Mouse (Mus musculus) ES-Bruce4 (cell line): ENCODE results near the gene Lpar1. TPM values are rescaled to one million over a fixed set of nuclear protein-coding genes. Genes with fewer than 3 reads are reported as not detected.

Experiments
- H3K27ac ChIP-seq: 2 replicates; pipeline ENCODE4 v1.5.1; 2012; ENCODE audit warnings: low read length, inconsistent platforms; ENCODE audit not compliant: insufficient read depth
- H3K27me3 ChIP-seq: 2 replicates; pipeline ENCODE4 v1.6.1; 2012; ENCODE audit warnings: mild to moderate bottlenecking, low read length, inconsistent platforms; ENCODE audit not compliant: control insufficient read depth, poor library complexity, insufficient read depth, severe bottlenecking
- H3K36me3 ChIP-seq: 2 replicates; pipeline ENCODE4 v1.6.1; 2012; ENCODE audit warnings: inconsistent platforms, mild to moderate bottlenecking, low read length, moderate library complexity; ENCODE audit not compliant: control insufficient read depth, poor library complexity, insufficient read depth, severe bottlenecking
- H3K4me1 ChIP-seq: one replicate; pipeline ENCODE4 v1.8.1; 2011; ENCODE audit warnings: low read length; ENCODE audit not compliant: control insufficient read depth, insufficient read depth
- H3K4me3 ChIP-seq: 2 replicates; pipeline ENCODE4 v1.5.1; 2011; ENCODE audit warnings: low read depth, mild to moderate bottlenecking, low read length
- H3K9ac ChIP-seq: 2 replicates; pipeline ENCODE4 v1.6.1; 2012; ENCODE audit warnings: low read depth, mild to moderate bottlenecking, inconsistent platforms; ENCODE audit not compliant: poor library complexity, severe bottlenecking
- H3K9me3 ChIP-seq: replicated peaks from 2 replicates; pipeline ENCODE4 v1.6.1; 2012; ENCODE audit warnings: mild to moderate bottlenecking, low read length, inconsistent platforms; ENCODE audit not compliant: control insufficient read depth, poor library complexity, insufficient read depth, severe bottlenecking
- CTCF ChIP-seq: IDR thresholded peaks from one replicate; pipeline ENCODE4 v1.8.1; 2011; ENCODE audit warnings: low read depth, low read length
- EP300 ChIP-seq: IDR thresholded peaks from 2 replicates; pipeline ENCODE4 v1.6.1; 2011; ENCODE audit warnings: low read depth, low read length; ENCODE audit not compliant: insufficient read depth
- POLR2A ChIP-seq: IDR thresholded peaks from one replicate; pipeline ENCODE4 v1.8.1; 2011; ENCODE audit warnings: low read length; ENCODE audit not compliant: insufficient read depth
- polyA plus RNA-seq: library from polyadenylated mRNA; stranded (reverse); fragments of >200 nt; gene quantifications from 2 replicates; pipeline ENCODE4 v1.2.4, GENCODE M21; 2011; ENCODE audit warnings: low read depth; ENCODE audit not compliant: missing spikeins, insufficient read depth, insufficient read length

Gene Lpar1
- polyA plus RNA-seq, 1 experiment: 7.6 TPM

GRCm38 (mm10) chr4:58413188-58414185 is 140.2 kb downstream of the Lpar1 start:
- Histone ChIP-seq H3K9ac (no peak overlapping the region), H3K9me3 (0 out of 2 replicates have a peak, but pooled peaks cover 2% of the 10 kb centered on the region), H3K27me3 (no peaks in the 10 kb centered on the region), H3K27ac (no peak overlapping the region), H3K4me1 (no peaks in the 10 kb centered on the region), H3K36me3 (no peaks in the 10 kb centered on the region), H3K4me3 (no peak overlapping the region)
- TF ChIP-seq CTCF (peak; percentile 8), EP300 (no peak), POLR2A (no peak)

DNA sequence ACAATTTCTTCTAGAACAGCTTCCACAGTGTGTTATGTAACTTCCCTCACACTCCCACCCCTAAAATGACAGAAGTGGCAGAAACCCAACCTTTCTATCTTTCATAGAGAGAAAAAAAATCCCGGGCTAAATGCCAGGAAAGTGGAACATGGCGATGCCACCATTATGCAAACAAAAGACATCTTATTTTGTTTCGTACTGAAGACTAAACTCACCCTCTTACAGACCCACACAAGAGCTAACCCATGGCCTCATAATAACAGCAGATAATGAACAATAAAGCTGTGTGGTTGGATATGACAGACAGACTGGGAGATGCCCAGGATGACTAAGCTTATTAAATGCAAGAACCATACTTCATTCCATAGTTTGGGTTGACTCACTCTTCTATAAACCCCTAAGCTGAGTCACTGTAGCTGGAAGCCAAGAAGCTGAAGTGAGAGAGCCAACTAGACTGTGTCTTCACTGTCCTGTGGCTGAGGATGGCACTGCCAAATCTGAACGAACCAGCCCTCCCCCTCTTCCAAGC is 151.7 kb downstream of the Lpar1 start:
- Histone ChIP-seq H3K4me3 (no peak overlapping the region), H3K4me1 (no peaks in the 10 kb centered on the region), H3K36me3 (no peaks in the 10 kb centered on the region), H3K27ac (no peak overlapping the region), H3K27me3 (no peaks in the 10 kb centered on the region), H3K9ac (no peak overlapping the region), H3K9me3 (0 out of 2 replicates have a peak, but pooled peaks cover 2% of the 10 kb centered on the region)
- no peak for TF ChIP-seq POLR2A
- TF ChIP-seq EP300: no peak
- no peak for TF ChIP-seq CTCF

GRCm38 (mm10) chr4:58400861-58401341 is 152.8 kb downstream of the Lpar1 start:
- no peaks in the 10 kb centered on the region for H3K36me3 ChIP-seq
- no peak overlapping the region for H3K4me3 ChIP-seq
- H3K9me3 ChIP-seq: 0 out of 2 replicates have a peak, but pooled peaks cover 2% of the 10 kb centered on the region
- TF ChIP-seq CTCF (no peak), EP300 (no peak), POLR2A (no peak)
- H3K9ac ChIP-seq: no peak overlapping the region
- H3K27ac ChIP-seq: no peak overlapping the region
- H3K4me1 ChIP-seq: no peaks in the 10 kb centered on the region
- no peaks in the 10 kb centered on the region for H3K27me3 ChIP-seq

Other genes with a start within 250 kb of the Lpar1 start
- gene Olfr267, start 233.8 kb upstream of the Lpar1 start, polyA plus RNA-seq: not detected in 2 replicates